Mouse (Mus musculus): Measurements from ENCODE around the gene Crlf2. TPM values are rescaled to one million over a fixed set of nuclear protein-coding genes. Genes with fewer than 3 reads are reported as not detected.

The Crlf2 gene
- polyA plus RNA-seq, 1 experiment from 2014 or later = 11.0 TPM

DNA sequence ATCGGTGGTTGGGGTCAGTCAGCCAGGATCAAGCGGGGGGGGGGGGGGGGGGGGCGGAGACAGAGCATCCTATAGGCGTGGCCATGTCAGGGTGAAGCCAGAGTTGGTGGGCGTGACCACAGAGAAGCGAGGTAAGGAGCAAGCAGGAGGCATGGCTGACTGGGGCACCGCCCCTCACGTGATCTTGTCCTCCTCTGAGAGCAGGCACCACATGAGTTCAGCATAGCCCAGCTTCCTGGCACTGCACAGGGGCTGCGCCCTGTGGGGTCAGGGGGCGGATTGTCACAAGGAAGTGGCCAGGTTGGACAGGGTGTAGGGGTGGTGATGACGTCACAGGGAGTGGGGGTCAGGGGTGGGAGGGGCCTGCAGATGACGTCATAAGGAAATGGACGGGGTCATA, 6.7 kb downstream of the Crlf2 start:
- Histone ChIP-seq H3K9me3 (ENCODE audit: control insufficient read depth, low read length) (peaks cover 53% of the 10 kb centered on the region), H3K36me3 (ENCODE audit: control insufficient read depth, insufficient read depth, low read length) (no peaks in the 10 kb centered on the region; the same call in 1 of the 2 replicates)
- 87% methylated on average over 10 of the region's 13 CpGs for WGBS

DNA sequence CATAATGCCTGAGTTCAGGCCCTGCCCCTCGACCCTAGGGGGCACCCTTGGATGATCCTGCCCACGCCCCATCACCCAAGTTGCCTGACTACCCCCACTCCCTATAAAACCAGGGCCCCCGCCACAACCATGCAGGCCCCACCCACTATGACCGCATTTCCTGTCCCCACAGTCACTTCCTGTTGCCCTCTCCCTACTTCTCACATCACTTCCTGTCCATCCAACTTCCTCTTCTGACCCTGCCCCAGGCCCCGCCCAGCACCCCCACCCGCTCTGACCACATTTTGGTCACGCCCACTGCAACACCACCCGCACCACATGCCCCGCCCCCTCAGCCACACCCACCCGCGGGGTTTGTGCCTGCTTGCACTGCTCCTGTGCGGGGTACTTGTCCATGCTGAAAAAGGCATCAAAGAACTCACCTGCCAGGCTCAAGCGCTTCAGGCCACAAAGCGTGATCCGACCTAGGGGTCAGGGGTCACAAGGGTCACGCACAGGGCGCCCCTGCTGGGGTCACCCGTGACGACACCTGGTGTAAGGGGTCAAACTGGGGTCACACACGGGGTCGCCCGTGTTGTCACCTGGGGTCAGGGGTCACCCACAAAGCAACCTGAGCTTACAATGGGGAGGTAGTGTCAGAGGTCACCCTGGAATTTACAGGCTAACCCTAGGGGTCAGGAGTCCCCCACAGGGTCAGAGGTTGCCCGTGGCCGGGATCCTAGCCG, 7.6 kb downstream of the Crlf2 start:
- no peak overlapping the region for H3K9ac ChIP-seq (ENCODE audit: low read depth, low read length)
- no peaks in the 10 kb centered on the region for H3K27me3 ChIP-seq (ENCODE audit: control insufficient read depth, insufficient read depth, low read length)
- H3K9me3 ChIP-seq (ENCODE audit: control insufficient read depth, low read length) = peaks cover 48% of the 10 kb centered on the region
- no peak for ATAC-seq (ENCODE audit: low FRiP score, low TSS enrichment)
- no peak overlapping the region for H3K27ac ChIP-seq (ENCODE audit: low read depth, low read length)
- no peaks in the 10 kb centered on the region; the same call in 1 of the 2 replicates for H3K36me3 ChIP-seq (ENCODE audit: control insufficient read depth, insufficient read depth, low read length)
- no peaks in the 10 kb centered on the region for H3K4me1 ChIP-seq (ENCODE audit: control insufficient read depth, insufficient read depth, low read length)
- 92% methylated on average over 25 of the region's 25 CpGs for WGBS
- no peak overlapping the region for H3K4me2 ChIP-seq (replicated peaks; ENCODE audit: low read depth, low read length)
- H3K4me3 ChIP-seq (ENCODE audit: low read length) = no peak overlapping the region

More for the DNA sequence above, 6.7 kb downstream of the Crlf2 start:
- H3K4me1 ChIP-seq (ENCODE audit: control insufficient read depth, insufficient read depth, low read length) = no peaks in the 10 kb centered on the region
- no peak overlapping the region for H3K9ac ChIP-seq (ENCODE audit: low read depth, low read length)
- no peaks in the 10 kb centered on the region for H3K27me3 ChIP-seq (ENCODE audit: control insufficient read depth, insufficient read depth, low read length)
- H3K27ac ChIP-seq (ENCODE audit: low read depth, low read length) = no peak overlapping the region
- no peak overlapping the region for H3K4me3 ChIP-seq (ENCODE audit: low read length)
- no peak overlapping the region for H3K4me2 ChIP-seq (replicated peaks; ENCODE audit: low read depth, low read length)
- ATAC-seq (ENCODE audit: low FRiP score, low TSS enrichment) = no peak

- H3K9me3 ChIP-seq (ENCODE audit: control insufficient read depth, low read length) = peaks cover 40% of the 10 kb centered on the region
- H3K4me1 ChIP-seq (ENCODE audit: control insufficient read depth, insufficient read depth, low read length) = no peaks in the 10 kb centered on the region
Measured at GRCm38 (mm10) chr5:109550225-109550935, 8.4 kb downstream of the Crlf2 start.

DNA sequence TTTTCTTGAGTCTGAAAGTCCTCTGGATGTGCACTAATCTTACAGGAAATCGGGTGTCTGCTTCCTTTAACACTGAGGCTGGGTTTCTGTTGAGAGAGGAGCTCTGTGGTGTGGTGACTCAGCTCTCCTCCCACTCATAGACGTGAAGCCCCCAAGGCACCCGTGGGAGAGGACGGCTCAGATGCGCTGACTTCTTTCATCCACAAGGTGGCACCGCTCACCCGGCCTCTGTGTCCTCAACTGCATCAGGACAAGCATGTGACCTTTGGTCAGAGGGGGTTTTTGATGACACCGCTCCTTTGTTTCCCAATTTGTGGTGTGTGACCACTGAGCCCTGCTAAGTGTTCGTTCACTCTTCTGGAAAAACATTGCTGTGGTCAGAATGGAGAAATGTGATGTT, 10.1 kb downstream of the Crlf2 start:
- no peaks in the 10 kb centered on the region for H3K27me3 ChIP-seq (ENCODE audit: control insufficient read depth, insufficient read depth, low read length)
- no peak overlapping the region for H3K27ac ChIP-seq (ENCODE audit: low read depth, low read length)
- no peaks in the 10 kb centered on the region for H3K4me1 ChIP-seq (ENCODE audit: control insufficient read depth, insufficient read depth, low read length)
- peaks cover 26% of the 10 kb centered on the region for H3K9me3 ChIP-seq (ENCODE audit: control insufficient read depth, low read length)
- no peaks in the 10 kb centered on the region for H3K36me3 ChIP-seq (ENCODE audit: control insufficient read depth, insufficient read depth, low read length)
- ATAC-seq (ENCODE audit: low FRiP score, low TSS enrichment) = no peak
- H3K9ac ChIP-seq (ENCODE audit: low read depth, low read length) = no peak overlapping the region
- H3K4me2 ChIP-seq (replicated peaks; ENCODE audit: low read depth, low read length) = no peak overlapping the region
- no peak overlapping the region for H3K4me3 ChIP-seq (ENCODE audit: low read length)
- 68% methylated on average over 9 of the region's 9 CpGs for WGBS

More at GRCm38 (mm10) chr5:109550225-109550935, 8.4 kb downstream of the Crlf2 start:
- no peak for ATAC-seq (ENCODE audit: low FRiP score, low TSS enrichment)
- no peak overlapping the region for H3K4me2 ChIP-seq (replicated peaks; ENCODE audit: low read depth, low read length)
- no peaks in the 10 kb centered on the region; the same call in 1 of the 2 replicates for H3K36me3 ChIP-seq (ENCODE audit: control insufficient read depth, insufficient read depth, low read length)
- 92% methylated on average over 36 of the region's 36 CpGs for WGBS
- no peak overlapping the region for H3K27ac ChIP-seq (ENCODE audit: low read depth, low read length)
- no peak overlapping the region for H3K4me3 ChIP-seq (ENCODE audit: low read length)
- no peaks in the 10 kb centered on the region for H3K27me3 ChIP-seq (ENCODE audit: control insufficient read depth, insufficient read depth, low read length)
- no peak overlapping the region for H3K9ac ChIP-seq (ENCODE audit: low read depth, low read length)

- Histone ChIP-seq H3K4me3 (ENCODE audit: low read length) (no peak overlapping the region), H3K27ac (ENCODE audit: low read depth, low read length) (no peak overlapping the region), H3K36me3 (ENCODE audit: control insufficient read depth, insufficient read depth, low read length) (no peaks in the 10 kb centered on the region), H3K4me1 (ENCODE audit: control insufficient read depth, insufficient read depth, low read length) (no peaks in the 10 kb centered on the region), H3K9ac (ENCODE audit: low read depth, low read length) (no peak overlapping the region), H3K9me3 (ENCODE audit: control insufficient read depth, low read length) (peaks cover 12% of the 10 kb centered on the region; the same call in 1 of the 2 replicates), H3K27me3 (ENCODE audit: control insufficient read depth, insufficient read depth, low read length) (no peaks in the 10 kb centered on the region), H3K4me2 (replicated peaks; ENCODE audit: low read depth, low read length) (no peak overlapping the region)
- ATAC-seq (ENCODE audit: low FRiP score, low TSS enrichment) = no peak
- WGBS = 74% methylated on average over 2 of the region's 2 CpGs
Measured at GRCm38 (mm10) chr5:109547112-109547511, 11.7 kb downstream of the Crlf2 start.

GRCm38 (mm10) chr5:109509679-109510078, 49.1 kb downstream of the Crlf2 start:
- no peak for ATAC-seq (ENCODE audit: low FRiP score, low TSS enrichment)
- Histone ChIP-seq H3K9ac (ENCODE audit: low read depth, low read length) (no peak overlapping the region), H3K4me2 (replicated peaks; ENCODE audit: low read depth, low read length) (no peak overlapping the region), H3K4me1 (ENCODE audit: control insufficient read depth, insufficient read depth, low read length) (no peaks in the 10 kb centered on the region), H3K9me3 (ENCODE audit: control insufficient read depth, low read length) (no peaks in the 10 kb centered on the region), H3K27me3 (ENCODE audit: control insufficient read depth, insufficient read depth, low read length) (no peaks in the 10 kb centered on the region), H3K36me3 (ENCODE audit: control insufficient read depth, insufficient read depth, low read length) (no peaks in the 10 kb centered on the region), H3K27ac (ENCODE audit: low read depth, low read length) (no peak overlapping the region), H3K4me3 (ENCODE audit: low read length) (no peak overlapping the region)

DNA sequence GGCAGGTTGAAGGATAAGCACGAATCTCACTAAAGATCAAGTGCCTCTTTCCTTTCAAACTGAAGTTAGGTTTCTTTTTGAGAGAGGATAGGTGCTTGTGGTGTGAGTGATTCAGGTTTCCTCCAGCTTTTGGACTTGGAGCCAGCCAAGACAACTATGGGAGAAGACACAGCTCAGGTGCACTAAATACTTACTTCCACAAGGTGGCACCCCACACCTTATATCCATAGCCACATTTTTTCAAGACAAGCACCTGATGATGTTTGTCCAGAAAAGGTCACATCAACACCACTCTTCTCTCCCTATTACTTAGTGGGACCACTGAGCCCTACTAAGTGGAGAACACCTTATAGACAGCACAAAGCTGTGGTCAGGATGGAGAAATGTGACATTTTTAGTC, 52.1 kb downstream of the Crlf2 start:
- no peak overlapping the region for H3K9ac ChIP-seq (ENCODE audit: low read depth, low read length)
- no peaks in the 10 kb centered on the region for H3K9me3 ChIP-seq (ENCODE audit: control insufficient read depth, low read length)
- H3K27me3 ChIP-seq (ENCODE audit: control insufficient read depth, insufficient read depth, low read length) = no peaks in the 10 kb centered on the region
- no peak for ATAC-seq (ENCODE audit: low FRiP score, low TSS enrichment)
- H3K4me1 ChIP-seq (ENCODE audit: control insufficient read depth, insufficient read depth, low read length) = no peaks in the 10 kb centered on the region
- 7% methylated on average over 1 of the region's 1 CpGs for WGBS
- no peak overlapping the region for H3K4me3 ChIP-seq (ENCODE audit: low read length)
- no peak overlapping the region for H3K27ac ChIP-seq (ENCODE audit: low read depth, low read length)
- no peaks in the 10 kb centered on the region for H3K36me3 ChIP-seq (ENCODE audit: control insufficient read depth, insufficient read depth, low read length)
- no peak overlapping the region for H3K4me2 ChIP-seq (replicated peaks; ENCODE audit: low read depth, low read length)

Measured in kidney, embryonic 14.5 days (tissue).